In genomic region chr12:104426915-104427314, GRCm38 (mm10) we compare ENCODE assay signal across 8 mouse cellular contexts. TPM values are rescaled to one million over a fixed set of nuclear protein-coding genes. Genes with fewer than 3 reads are reported as not detected.
DNase-seq lines count a peak whose midpoint lies in the region; ATAC-seq and TF ChIP-seq lines count a peak whose summit lies in the region.

No protein-coding gene starts in this region.

- WGBS in kidney, postnatal 0 days: 4% methylated on average over 7 of the region's 7 CpGs
- WGBS in midbrain, embryonic 16.5 days: 4% methylated on average over 7 of the region's 7 CpGs

- no peak for TF ChIP-seq POLR2A in embryonic fibroblast, embryonic 13.5 days (IDR thresholded peaks at IDR 0.05; ENCODE audit: low read depth, low read length)

- H3K9ac ChIP-seq in kidney, postnatal 0 days (ENCODE audit: low read depth, low read length): no peak overlapping the region
- no peak overlapping the region for H3K9ac ChIP-seq in midbrain, embryonic 16.5 days (ENCODE audit: low read depth, low read length)

- H3K27me3 ChIP-seq in kidney, postnatal 0 days (ENCODE audit: insufficient read depth, low read length): no peaks in the 10 kb centered on the region
- H3K27me3 ChIP-seq in midbrain, embryonic 16.5 days (ENCODE audit: control insufficient read depth, insufficient read depth, low read depth, low read length): no peaks in the 10 kb centered on the region

- DNase-seq in CD4-positive, CD25-positive, alpha-beta regulatory T cell, adult 2 months (ENCODE audit: low read depth, low spot score): peak; percentile 60
- DNase-seq in right cerebral cortex, adult 2 months (ENCODE audit: low spot score in 2 of 2): peak; percentile 26 to 29
- DNase-seq in right cerebral cortex, postnatal 25 days: no peak
- peak; percentile 79 for DNase-seq in kidney, postnatal 0 days (ENCODE audit: low spot score)

- TF ChIP-seq CTCF in embryonic fibroblast, embryonic 13.5 days (IDR thresholded peaks at IDR 0.05; ENCODE audit: borderline replicate concordance, insufficient read depth, low read length): peak; percentile 54; the same call in 1 of the 2 replicates
- peak; percentile 81 for TF ChIP-seq CTCF in kidney, postnatal 0 days (IDR thresholded peaks at IDR 0.05; ENCODE audit: low read depth)

- H3K36me3 ChIP-seq in kidney, postnatal 0 days (ENCODE audit: insufficient read depth, low read length): no peaks in the 10 kb centered on the region
- H3K36me3 ChIP-seq in midbrain, embryonic 16.5 days (ENCODE audit: control insufficient read depth, insufficient read depth, low read length): no peaks in the 10 kb centered on the region

- ATAC-seq in CD4-positive, CD25-positive, alpha-beta regulatory T cell, adult 4 months: no peak
- ATAC-seq in kidney, postnatal 0 days (replicated peaks; ENCODE audit: low FRiP score, low read depth): peak; percentile 49; the same call in 1 of the 2 replicates
- peak; percentile 68 for ATAC-seq in midbrain, embryonic 16.5 days
- ATAC-seq in erythroblast, adult 5-6 weeks (replicated peaks; ENCODE audit: low FRiP score, poor library complexity, severe bottlenecking): no peak

- no peak overlapping the region for H3K27ac ChIP-seq in embryonic fibroblast, embryonic 13.5 days (ENCODE audit: insufficient read depth, low read length)
- H3K27ac ChIP-seq in kidney, postnatal 0 days: no peak overlapping the region
- no peak overlapping the region for H3K27ac ChIP-seq in midbrain, embryonic 16.5 days (ENCODE audit: low read length)

- H3K9me3 ChIP-seq in kidney, postnatal 0 days (replicated peaks; ENCODE audit: low read length): no peaks in the 10 kb centered on the region
- H3K9me3 ChIP-seq in midbrain, embryonic 16.5 days (replicated peaks; ENCODE audit: control insufficient read depth, low read length, poor library complexity, severe bottlenecking): no peaks in the 10 kb centered on the region

- H3K4me3 ChIP-seq in embryonic fibroblast, embryonic 13.5 days (ENCODE audit: insufficient read depth, low read length): no peak overlapping the region
- no peak overlapping the region for H3K4me3 ChIP-seq in kidney, postnatal 0 days (replicated peaks; ENCODE audit: low read depth, low read length)
- no peak overlapping the region for H3K4me3 ChIP-seq in midbrain, embryonic 16.5 days (ENCODE audit: low read depth, low read length)

- peaks cover 10% of the 10 kb centered on the region for H3K4me1 ChIP-seq in embryonic fibroblast, embryonic 13.5 days (ENCODE audit: control insufficient read depth, insufficient read depth, low read length)
- no peaks in the 10 kb centered on the region for H3K4me1 ChIP-seq in kidney, postnatal 0 days (replicated peaks; ENCODE audit: insufficient read depth, low read length)
- H3K4me1 ChIP-seq in midbrain, embryonic 16.5 days (ENCODE audit: control insufficient read depth, insufficient read depth, low read length): no peaks in the 10 kb centered on the region

- no peak overlapping the region for H3K4me2 ChIP-seq in kidney, postnatal 0 days (ENCODE audit: low read length)
- no peak overlapping the region for H3K4me2 ChIP-seq in midbrain, embryonic 16.5 days (ENCODE audit: low read length)

RNA-seq across cellular contexts. Expression of gene Serpina3n, which starts 20.4 kb away (rescaled TPM):
- not detected for polyA plus RNA-seq in CD4-positive, CD25-positive, alpha-beta regulatory T cell, adult 4 months (2017; shearing (Covaris generic))
- polyA plus RNA-seq in embryonic fibroblast, embryonic 13.5 days (2011; ENCODE audit: insufficient read length, low read depth, missing spikeins): 3.0 and 7.2 TPM in 2 replicates
- polyA plus RNA-seq in kidney, postnatal 0 days (2015; fragmentation: Nextera tagmentation; extraction: Ambion mirVana): 0.17 and 0.20 TPM in 2 replicates
- polyA plus RNA-seq in midbrain, embryonic 16.5 days (2015; fragmentation: Nextera tagmentation; extraction: Ambion mirVana): 0.32 and 1.4 TPM in 2 replicates
- total RNA-seq in erythroblast, adult 5-6 weeks (2015; ENCODE audit: low replicate concordance): not detected in 2 replicates
- 0.28 TPM in 1 of 2 replicates, not detected in the other for total RNA-seq in erythroblast, adult 5-6 weeks (2017; ENCODE audit: low replicate concordance)

RNA-seq across cellular contexts. Expression of gene Gsc, which starts 46.2 kb away (rescaled TPM):
- polyA plus RNA-seq in CD4-positive, CD25-positive, alpha-beta regulatory T cell, adult 4 months (2017; shearing (Covaris generic)): not detected
- 1.9 and 2.2 TPM in 2 replicates for polyA plus RNA-seq in embryonic fibroblast, embryonic 13.5 days (2011; ENCODE audit: insufficient read length, low read depth, missing spikeins)
- polyA plus RNA-seq in kidney, postnatal 0 days (2015; fragmentation: Nextera tagmentation; extraction: Ambion mirVana): not detected in 2 replicates
- polyA plus RNA-seq in midbrain, embryonic 16.5 days (2015; fragmentation: Nextera tagmentation; extraction: Ambion mirVana): 0.50 and 1.0 TPM in 2 replicates
- not detected in 2 replicates for total RNA-seq in erythroblast, adult 5-6 weeks (2015; ENCODE audit: low replicate concordance)
- total RNA-seq in erythroblast, adult 5-6 weeks (2017; ENCODE audit: low replicate concordance): not detected in 2 replicates

Comparison
In these comparisons a context has a peak if more than half of its experiments do, and no peak if none do; other contexts are left out.
1. ATAC-seq: peak in kidney, postnatal 0 days (single experiment) and midbrain, embryonic 16.5 days (single experiment); none in CD4-positive, CD25-positive, alpha-beta regulatory T cell, adult 4 months (single experiment) and erythroblast, adult 5-6 weeks (single experiment).